Mouse (Mus musculus): ENCODE measurements around the gene Gm5868.
A peak's percentile ranks its signal among the peaks of the same experiment; 100 is the strongest.
"Not testable (repeated sequence)": the region's sequence is repeated elsewhere in the genome, so short reads cannot be mapped to it uniquely, and the experiment has no call there.

The Gm5868 gene

GRCm38 (mm10) chr5:72587192-72587681 lies at the start of gene Gm5868:
Gm5868 (minus strand) TSS chr5:72587551.
- no peak for DNase-seq (ENCODE audit: extremely low spot score, low read depth, low spot score)

- no peak for DNase-seq (ENCODE audit: extremely low spot score, low read depth, low spot score)
These were observed 49.2 kb upstream of the Gm5868 start for GRCm38 (mm10) chr5:72636576-72636975.

GRCm38 (mm10) chr5:72636122-72636521 lies 48.8 kb upstream of the Gm5868 start:
- no peak for DNase-seq (ENCODE audit: extremely low spot score, low read depth, low spot score)

GRCm38 (mm10) chr5:72634791-72635271 lies 47.5 kb upstream of the Gm5868 start:
- DNase-seq (ENCODE audit: extremely low spot score, low read depth, low spot score) = no peak

- no peak for DNase-seq (ENCODE audit: extremely low spot score, low read depth, low spot score)
These were observed 42.7 kb upstream of the Gm5868 start for GRCm38 (mm10) chr5:72630026-72630425.

- DNase-seq (ENCODE audit: extremely low spot score, low read depth, low spot score) = no peak
These were observed 33.7 kb upstream of the Gm5868 start for GRCm38 (mm10) chr5:72621022-72621421.

GRCm38 (mm10) chr5:72617413-72617812 lies 30.1 kb upstream of the Gm5868 start:
- no peak for DNase-seq (ENCODE audit: extremely low spot score, low read depth, low spot score)

GRCm38 (mm10) chr5:72603138-72603537 lies 15.8 kb upstream of the Gm5868 start:
- no peak for DNase-seq (ENCODE audit: extremely low spot score, low read depth, low spot score)

- DNase-seq (ENCODE audit: extremely low spot score, low read depth, low spot score) = peak; percentile 28
These were observed 13.7 kb upstream of the Gm5868 start for GRCm38 (mm10) chr5:72601006-72601405.

- not testable (repeated sequence) for DNase-seq (ENCODE audit: extremely low spot score, low read depth, low spot score)
These were observed 622 bp downstream of the Gm5868 start for GRCm38 (mm10) chr5:72586667-72587191.

GRCm38 (mm10) chr5:72586122-72586521 lies 1.2 kb downstream of the Gm5868 start:
- DNase-seq (ENCODE audit: extremely low spot score, low read depth, low spot score) = not testable (repeated sequence)

- not testable (repeated sequence) for DNase-seq (ENCODE audit: extremely low spot score, low read depth, low spot score)
These were observed 6.4 kb downstream of the Gm5868 start, which contains the start of gene Zar1 for GRCm38 (mm10) chr5:72580970-72581332. Zar1 (minus strand) TSS chr5:72581254.

- DNase-seq (ENCODE audit: extremely low spot score, low read depth, low spot score) = not testable (repeated sequence)
These were observed 7.0 kb downstream of the Gm5868 start for GRCm38 (mm10) chr5:72580088-72580969.

- not testable (repeated sequence) for DNase-seq (ENCODE audit: extremely low spot score, low read depth, low spot score)
These were observed 7.8 kb downstream of the Gm5868 start for GRCm38 (mm10) chr5:72579599-72579998.

GRCm38 (mm10) chr5:72565621-72566020 lies 21.7 kb downstream of the Gm5868 start:
- DNase-seq (ENCODE audit: extremely low spot score, low read depth, low spot score) = no peak

- not testable (repeated sequence) for DNase-seq (ENCODE audit: extremely low spot score, low read depth, low spot score)
These were observed 24.2 kb downstream of the Gm5868 start for GRCm38 (mm10) chr5:72563183-72563582.

GRCm38 (mm10) chr5:72560976-72561628 lies 26.2 kb downstream of the Gm5868 start:
- no peak for DNase-seq (ENCODE audit: extremely low spot score, low read depth, low spot score)

GRCm38 (mm10) chr5:72559544-72560049 lies 27.8 kb downstream of the Gm5868 start, which contains the start of gene Nfxl1:
Nfxl1 (minus strand) TSS chr5:72559684.
- peak; percentile 99 for DNase-seq (ENCODE audit: extremely low spot score, low read depth, low spot score)

GRCm38 (mm10) chr5:72558716-72559526 lies 28.4 kb downstream of the Gm5868 start:
- DNase-seq (ENCODE audit: extremely low spot score, low read depth, low spot score) = no peak

GRCm38 (mm10) chr5:72556245-72556644 lies 31.1 kb downstream of the Gm5868 start:
- DNase-seq (ENCODE audit: extremely low spot score, low read depth, low spot score) = no peak
